Mouse (Mus musculus): ENCODE results near the gene Ephb2.

Gene Ephb2

DNA sequence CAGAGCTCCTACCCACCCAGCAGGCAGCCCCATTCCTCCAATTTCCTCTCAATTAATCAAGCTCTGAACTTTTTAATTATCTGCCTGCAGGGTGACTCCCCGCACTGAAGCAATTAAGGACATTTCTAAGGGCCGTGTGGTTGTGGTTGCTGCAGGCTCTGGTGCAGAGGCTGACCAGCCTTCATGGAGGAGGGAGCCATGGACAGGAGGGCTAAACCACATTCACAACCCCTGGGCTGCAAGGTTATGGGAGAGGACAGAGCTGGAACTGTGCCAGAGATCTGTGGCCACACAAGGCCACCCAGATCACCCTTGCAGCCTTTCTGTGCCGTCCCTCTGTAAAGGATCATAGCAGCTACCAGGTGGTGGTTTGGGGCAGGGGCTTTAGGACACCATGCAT, 131.2 kb downstream of the Ephb2 start:
- no peak for DNase-seq (ENCODE audit: low read depth, low spot score)

DNA sequence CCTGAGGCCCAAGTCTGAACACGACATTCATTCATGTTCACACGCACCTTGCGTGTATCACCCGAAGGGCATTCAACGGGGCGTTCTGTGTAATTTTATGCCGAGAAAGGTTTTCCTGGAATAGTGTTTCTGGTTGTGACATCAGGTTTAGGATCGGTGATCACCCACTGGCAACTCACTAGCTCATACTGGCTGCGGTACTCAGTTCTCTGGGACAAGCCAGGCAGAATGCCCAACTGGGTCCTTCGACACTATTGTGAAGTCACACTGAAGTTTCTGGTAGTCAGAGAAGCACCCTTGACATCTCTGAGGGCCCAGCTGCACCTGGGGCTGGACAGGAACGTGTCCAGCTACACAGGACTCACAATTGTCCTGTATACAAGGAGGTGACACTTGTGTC, 132.4 kb downstream of the Ephb2 start:
- no peak for DNase-seq (ENCODE audit: low read depth, low spot score)

DNA sequence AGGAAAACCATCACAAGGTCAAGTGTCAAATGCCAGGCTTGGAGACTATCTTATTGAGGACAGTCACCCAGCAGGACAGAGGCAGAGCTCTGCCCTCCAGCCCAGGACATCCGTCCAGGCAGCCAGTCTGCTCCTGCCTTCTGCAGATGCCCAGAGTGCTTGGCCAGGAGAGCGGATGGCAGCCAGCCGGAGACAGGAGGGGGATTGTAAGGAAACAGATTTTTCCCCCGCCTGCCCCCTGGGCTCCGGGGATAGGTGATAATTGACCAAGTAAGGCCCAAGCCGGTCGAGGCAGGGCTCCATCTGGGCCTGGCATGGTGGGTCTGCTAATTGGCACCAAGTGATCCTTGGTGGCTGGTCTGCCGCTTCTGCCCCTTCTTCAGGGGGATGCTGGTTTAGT, 133.3 kb downstream of the Ephb2 start:
- DNase-seq (ENCODE audit: low read depth, low spot score): peak; percentile 84

DNA sequence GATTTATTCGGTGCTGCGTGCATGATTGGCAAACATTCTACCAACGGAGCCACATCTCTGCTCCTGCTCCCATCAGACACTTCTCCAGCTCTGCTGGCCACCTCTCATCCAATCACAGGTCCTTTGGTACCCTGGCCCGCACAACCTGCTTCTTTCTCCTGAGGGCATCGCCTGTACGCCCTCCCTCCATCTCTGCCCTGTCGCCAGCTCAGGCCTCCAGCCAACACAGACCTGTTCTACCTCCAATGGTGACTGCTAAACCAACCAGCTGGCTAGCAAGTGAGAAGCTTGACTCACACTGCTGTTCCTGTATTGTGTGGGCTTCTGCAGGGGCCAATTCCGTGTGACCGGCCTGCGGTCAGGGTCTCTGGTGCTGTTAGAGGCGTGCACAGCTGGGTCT, 134.6 kb downstream of the Ephb2 start:
- peak; percentile 79 for DNase-seq (ENCODE audit: low read depth, low spot score)

DNA sequence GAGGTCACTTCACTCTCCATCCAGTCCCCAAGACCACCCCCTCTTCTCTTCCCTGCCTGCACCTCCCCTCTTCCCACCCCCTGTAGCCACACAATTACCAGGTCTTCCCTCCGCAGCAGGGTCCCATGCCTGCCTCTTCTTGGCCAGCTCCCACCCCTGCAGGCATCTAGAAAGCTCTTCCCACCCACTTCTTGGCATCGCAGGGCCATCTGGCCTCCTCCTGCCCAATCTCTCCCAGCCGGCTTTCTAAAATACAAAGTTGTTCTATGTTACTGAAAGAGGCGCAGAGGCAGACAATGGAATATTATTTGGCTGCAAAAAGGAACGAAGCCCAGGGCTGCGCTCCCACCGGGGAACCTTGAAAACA, 136.7 kb downstream of the Ephb2 start:
- peak; percentile 80 for DNase-seq (ENCODE audit: low read depth, low spot score)

DNA sequence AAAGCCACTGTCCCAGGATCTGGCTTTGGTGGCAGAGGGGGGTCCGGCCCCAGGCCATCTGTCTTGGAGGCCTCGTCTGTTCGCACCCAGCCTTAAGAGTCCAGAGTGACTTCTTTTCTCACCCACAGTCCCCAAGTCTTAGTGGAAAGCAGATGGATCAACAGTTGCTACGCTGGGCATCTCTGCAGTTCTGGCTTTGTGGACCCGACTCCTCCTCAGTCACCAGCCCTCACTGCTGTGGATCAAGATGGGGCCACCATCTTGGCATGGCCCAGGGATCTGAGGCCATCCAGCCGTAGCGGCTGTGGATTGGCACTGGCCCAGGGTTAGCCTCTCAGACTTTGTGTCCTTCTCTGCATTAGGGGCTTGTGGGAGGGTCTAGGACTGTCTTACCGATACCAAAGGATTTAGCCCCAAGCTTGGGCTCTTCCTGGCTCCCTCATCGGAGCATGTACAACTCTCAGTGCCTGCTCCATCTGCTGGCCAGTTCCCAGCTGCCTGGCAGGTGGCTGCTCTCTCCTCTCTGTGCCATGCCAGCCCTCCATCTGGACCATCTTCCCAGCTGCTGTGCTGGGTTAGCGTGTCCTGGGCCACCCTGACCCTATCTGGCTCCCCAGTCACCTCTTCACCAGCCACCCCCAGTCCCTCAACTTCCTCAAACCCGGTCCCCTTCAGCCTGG, 137.2 kb downstream of the Ephb2 start:
- peak; percentile 89 for DNase-seq (ENCODE audit: low read depth, low spot score)

DNA sequence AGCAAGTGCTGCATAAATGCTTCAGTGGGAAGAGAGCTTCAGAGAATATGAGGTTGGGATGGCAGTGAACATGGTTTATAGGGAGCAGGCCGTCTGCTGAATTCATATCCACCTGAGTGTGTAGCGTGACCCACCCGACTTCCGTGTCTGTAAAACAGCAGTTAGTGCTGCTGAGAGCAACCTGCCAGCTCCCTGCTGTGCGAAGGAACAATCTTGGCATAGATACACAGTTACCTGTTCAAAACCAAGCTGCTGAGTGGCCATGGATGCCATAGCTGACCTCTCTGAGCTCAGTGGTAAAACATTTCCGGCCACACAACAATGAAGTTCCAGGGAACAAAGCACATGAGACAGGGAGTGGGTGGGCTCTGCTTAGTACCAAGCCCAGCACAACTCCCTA, 138.5 kb downstream of the Ephb2 start:
- no peak for DNase-seq (ENCODE audit: low read depth, low spot score)

DNA sequence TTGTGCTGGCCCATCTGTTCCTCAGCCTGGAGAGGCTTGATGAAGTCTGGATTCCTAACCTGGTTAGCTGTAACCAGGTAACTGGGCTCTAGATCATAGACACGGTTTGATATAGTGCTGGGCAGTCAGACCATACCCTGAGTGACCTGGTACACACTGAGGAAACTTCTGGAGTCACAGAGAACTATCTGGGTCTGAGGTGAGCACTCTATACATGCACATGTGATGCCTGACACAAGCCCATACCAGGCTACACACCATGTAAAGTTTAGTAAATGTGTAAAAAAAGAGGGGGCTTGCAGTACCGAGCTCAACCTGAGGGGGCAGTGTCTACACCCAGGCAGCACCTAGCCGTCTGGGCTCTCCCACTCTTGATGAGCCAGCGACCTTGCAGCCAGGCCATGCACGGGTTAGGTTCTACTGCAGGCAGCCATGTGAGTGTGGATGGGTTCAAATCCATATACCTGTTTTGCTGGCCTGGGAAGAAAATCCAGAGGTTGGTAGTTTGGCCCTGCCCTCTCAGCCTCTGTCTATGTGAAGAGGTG, 139.3 kb downstream of the Ephb2 start:
- DNase-seq (ENCODE audit: low read depth, low spot score): peak; percentile 79

DNA sequence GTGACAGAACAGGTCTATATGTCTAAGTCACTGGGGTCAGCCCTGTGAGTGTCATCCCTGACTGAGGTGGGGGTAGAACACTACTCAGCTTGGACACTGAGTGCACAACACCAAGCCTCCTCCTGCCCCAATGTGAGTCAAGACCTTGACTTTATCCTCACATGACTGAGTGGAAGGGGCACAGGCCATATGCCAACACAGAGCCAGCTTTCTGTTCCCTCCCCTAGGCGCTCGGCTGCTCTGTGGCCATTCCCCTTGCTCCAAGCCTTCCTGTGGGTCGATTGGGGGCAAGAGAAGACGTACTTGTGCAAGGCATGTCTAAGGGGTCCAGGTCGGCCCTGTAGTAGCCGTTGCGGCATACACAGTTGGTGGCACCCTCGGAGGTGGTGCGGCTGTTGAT, 140.1 kb downstream of the Ephb2 start:
- no peak for DNase-seq (ENCODE audit: low read depth, low spot score)

DNA sequence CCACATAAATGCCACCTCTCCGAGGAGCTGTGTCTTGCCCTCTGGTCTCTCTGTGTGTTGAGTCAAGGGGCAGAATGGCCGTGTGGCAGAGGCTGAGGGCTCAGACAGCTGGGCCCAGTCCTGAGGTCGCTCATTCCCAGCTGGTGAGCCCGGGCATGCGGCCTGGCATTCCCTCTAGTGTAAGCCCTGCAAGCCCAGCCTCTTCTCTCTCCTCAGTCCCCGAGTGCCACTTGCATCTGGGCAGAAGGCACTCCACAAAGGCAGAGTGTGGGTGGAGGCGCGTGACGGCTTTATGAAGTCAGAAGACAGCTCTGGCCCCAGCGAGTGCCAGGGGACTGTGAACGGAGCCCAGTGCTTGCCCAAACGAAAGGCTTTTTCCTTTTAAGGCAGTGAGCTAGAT, 145.8 kb downstream of the Ephb2 start:
- DNase-seq (ENCODE audit: low read depth, low spot score): peak; percentile 90

DNA sequence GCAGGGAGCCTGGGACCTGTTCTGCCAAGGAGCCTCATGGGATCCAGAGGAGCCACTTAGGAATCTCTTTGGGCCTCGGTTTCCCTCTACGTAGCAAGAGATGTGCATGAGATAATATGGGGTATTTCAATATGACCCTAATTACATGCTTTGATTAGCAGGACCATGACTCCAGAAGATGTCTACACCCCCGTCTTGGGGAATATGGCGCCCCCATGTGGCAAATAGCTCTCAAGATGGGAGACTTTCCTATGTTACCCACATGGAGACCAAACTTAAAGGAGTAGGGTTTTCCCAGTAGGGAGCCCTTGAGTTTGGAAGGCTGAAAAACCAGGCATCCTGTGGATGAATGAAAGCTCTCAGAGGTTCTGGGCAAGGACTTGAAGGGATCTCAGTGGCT, 147.7 kb downstream of the Ephb2 start:
- no peak for DNase-seq (ENCODE audit: low read depth, low spot score)

DNA sequence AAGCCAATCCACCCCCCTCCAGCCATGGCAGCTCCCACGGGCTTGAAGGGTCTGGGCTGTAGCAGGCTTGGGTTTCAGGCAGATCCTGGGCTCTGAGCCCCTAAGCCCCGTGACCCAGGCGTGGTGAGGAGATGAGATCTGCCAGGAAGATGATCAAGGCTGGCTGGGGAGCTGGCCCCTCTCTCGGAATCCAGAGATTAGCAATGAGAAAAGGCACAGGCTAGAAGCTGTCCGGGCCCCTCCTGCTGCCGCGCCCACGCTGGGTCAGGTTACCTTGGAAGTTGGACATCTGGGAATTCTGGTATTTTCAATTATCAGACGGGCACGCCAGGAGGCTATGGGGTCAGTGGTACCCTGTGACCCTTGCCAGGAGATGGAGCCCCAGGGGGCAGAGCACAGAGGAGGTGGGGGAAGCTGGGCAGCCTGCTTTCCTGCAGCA, 150.3 kb downstream of the Ephb2 start:
- no peak for DNase-seq (ENCODE audit: low read depth, low spot score)

DNA sequence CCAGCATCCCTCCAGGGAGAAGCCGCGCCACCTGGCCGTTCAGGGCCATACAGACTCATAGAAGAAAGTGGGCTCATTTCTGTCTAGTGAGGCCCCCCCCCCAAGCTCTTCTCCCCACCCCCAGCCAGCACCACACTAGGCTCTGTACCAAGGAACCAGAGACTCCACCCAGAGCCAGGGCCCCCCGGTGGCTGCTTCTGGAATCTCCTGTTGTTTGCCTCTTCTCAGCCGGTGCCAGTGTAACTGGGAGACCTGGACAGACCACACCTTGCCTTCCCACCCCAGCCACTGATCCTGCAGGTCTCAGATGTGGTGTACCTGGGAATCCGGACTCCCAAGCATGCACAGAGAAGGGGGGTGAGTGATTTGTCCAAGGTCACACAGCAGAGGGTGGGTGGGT, 151.3 kb downstream of the Ephb2 start:
- no peak for DNase-seq (ENCODE audit: low read depth, low spot score)

DNA sequence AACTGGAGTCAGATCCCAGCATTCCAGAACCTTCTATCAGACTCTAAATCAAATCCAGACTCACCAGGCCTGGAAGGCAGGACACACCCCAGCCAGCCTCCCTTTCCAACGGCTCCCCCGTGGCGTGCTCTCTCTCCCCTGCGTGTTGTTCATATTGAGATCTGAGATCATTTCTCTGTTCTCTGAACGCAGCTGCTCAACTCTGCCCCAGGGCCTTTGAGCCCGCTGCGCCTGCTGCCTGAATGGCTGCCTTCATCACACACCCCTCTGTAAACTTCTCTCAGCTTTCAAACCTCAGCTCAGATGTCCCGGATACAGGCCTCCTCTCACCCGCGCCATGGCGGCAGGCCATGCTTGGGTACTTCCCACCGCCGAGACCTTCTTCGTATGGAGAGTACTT, 155.1 kb downstream of the Ephb2 start:
- DNase-seq (ENCODE audit: low read depth, low spot score): peak; percentile 31

DNA sequence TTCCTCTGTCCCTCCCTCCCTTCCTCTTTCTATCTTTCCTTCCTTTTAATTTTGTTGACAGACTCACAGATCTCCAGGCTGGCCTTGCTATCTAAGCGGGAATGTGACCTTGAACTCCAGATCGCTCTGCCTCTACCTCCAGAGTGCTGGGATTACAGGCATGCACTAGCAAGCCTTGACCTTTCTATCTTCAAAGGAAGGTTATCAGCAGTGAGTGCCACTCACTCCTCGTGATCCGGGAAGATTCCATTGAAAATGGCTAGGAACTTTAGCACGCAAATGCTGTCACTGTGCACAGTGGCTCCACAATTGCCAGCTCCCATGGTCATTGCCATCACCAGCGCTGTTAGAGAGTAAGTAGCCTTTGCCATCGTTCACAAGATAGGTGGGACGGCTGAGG, 156.6 kb downstream of the Ephb2 start:
- no peak for DNase-seq (ENCODE audit: low read depth, low spot score)

DNA sequence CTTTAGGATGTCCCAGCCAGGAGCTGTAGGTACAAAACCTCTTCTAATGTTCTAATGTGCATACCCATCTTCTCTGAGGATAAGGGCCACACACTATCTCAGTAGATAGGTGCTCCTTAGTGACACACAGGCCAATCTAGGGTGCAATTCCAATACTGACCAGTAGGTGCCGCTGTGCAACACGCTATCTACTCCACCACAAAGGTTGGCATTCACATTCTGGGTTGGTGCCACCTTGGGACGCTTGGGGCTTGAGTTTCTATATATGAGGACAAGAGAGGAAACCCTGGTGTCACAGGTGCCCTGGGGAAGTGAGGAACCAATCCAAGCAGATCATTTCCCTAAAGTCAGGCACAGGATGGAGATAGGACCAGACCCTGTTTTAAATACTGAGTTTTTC, 157.3 kb downstream of the Ephb2 start:
- peak; percentile 96 for DNase-seq (ENCODE audit: low read depth, low spot score)

DNA sequence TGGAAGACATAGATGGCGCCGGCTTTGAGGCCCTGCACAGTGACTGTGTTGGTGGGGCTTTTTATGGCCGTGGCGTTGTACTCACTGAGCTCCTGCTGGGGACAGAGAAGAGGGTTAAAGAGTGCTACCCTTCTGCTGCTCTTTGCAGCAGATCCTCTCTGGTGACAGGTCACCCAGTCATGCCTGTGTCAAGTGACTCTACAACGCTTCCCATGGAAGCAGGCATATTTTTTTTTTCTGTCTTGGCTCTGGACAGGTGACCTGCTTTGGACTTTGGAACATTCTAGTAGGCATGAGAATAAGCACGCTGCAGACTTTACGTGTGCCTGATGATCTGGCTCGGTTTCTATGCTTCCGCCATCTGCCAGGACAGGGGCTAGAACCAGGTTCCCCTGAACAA, 160.3 kb downstream of the Ephb2 start:
- DNase-seq (ENCODE audit: low read depth, low spot score): no peak

DNA sequence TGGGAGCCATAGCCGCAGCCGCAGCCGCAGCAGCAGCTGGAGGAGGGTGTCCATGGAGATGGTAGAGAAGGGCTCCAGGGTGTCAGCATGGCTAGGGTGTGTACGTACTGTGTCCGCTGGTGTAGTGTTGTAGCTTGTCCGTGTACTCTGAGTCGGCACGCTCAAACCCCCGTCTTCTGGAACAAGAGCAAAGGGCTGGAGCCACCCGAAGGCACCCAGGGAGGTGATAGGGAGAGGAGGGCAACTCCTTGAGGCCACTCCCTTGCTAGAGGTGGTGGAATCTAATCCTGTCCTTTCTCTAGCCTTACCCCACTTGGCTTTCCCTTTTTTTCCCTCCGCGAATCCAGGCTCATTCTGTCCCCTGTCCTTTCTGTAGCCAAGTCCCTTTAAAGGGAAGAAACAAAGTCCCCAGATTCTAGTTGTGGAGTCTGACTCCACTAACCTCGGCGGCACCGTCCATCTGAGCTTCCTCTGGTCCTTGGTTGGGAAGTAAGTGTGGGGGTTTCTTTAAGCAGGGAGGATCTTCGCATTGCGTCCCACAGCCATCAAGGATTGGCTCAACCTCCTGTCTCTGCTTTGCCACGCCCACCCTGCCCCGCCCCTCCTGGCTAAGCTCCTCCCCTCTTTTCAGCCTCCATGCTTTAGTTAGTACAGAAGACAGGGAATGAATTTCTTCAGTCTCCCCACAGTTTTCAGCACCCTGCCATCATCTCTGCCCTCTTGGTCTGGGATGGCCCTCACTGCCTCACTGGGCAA, 163.3 kb downstream of the Ephb2 start:
- no peak for DNase-seq (ENCODE audit: low read depth, low spot score)

DNA sequence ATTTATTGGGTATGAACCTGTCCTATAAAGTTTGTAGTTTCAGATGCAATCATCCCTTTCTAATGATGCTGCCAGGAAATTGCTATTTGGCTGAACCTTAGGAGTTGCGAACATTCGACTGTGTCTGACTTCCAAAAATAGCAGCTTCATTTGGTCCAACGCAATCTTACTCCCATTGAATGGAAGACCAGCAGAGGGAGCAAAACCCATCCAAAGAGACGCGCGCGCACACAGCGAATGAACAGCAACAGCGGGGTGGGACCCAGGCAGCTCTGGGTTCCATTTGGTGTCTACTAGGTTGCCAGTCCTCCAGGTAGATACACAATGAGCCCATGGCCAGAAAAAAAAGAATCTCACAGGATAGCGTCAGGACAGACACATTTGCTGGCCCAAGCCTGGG, 168.0 kb downstream of the Ephb2 start:
- peak; percentile 57 for DNase-seq (ENCODE audit: low read depth, low spot score)

DNA sequence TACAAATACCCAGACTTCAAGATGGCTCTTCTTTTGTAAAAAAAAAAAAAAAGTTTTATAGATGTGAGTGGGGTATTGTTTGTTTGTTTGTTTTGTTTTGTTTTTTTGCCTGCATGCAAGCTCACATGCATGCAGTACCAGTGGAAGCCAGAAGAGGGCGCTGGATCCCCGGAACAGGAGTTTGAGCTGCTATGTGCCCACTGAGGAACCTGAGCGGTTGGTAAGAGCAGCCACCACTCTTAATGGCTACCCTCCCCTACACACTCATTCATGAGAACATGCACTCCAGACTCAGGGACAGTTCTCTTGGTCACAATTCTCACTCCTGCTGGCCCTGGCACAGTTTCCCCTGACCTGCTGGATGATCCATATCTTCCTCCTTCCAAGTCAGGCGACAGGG, 169.8 kb downstream of the Ephb2 start:
- no peak for DNase-seq (ENCODE audit: low read depth, low spot score)

DNA sequence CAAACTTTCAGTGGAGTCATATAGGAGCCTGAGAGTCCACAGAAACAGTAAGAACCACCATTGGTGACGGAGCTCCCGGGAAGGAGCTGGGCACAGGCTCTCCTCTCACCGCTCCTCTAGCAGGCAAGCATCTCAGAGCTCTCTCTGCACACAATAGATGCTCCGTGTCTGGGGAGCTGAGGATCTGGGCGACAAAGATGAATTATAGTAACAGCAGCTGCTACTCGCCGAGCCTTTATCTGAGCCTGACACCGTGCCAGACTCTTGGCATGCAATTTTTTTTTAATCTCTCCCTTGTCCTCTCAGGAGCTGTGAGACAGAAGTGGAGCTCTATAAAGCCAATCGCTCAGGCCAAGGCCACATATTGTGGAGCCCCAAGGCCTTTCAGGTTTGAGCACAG, 170.7 kb downstream of the Ephb2 start:
- DNase-seq (ENCODE audit: low read depth, low spot score): peak; percentile 80

DNA sequence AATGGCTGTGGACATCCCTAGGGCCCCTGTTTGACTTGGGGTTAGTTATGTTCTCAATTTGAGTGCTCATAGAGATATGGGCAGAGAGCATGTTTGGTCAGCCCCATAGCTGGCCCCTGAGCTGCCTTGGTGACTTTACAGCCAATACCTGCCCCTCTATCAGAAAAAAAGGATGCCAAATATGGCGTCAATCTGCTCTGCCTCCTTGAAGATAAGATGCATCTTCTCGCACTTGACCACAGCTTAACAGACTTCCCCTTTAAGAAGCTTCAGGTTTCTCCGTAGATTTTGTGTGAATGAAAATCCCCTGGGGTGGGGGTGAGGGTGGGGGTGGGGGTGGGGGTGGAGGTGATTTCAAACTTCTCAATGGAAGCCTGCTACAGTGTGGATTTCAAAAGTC, 177.9 kb downstream of the Ephb2 start:
- no peak for DNase-seq (ENCODE audit: low read depth, low spot score)

DNA sequence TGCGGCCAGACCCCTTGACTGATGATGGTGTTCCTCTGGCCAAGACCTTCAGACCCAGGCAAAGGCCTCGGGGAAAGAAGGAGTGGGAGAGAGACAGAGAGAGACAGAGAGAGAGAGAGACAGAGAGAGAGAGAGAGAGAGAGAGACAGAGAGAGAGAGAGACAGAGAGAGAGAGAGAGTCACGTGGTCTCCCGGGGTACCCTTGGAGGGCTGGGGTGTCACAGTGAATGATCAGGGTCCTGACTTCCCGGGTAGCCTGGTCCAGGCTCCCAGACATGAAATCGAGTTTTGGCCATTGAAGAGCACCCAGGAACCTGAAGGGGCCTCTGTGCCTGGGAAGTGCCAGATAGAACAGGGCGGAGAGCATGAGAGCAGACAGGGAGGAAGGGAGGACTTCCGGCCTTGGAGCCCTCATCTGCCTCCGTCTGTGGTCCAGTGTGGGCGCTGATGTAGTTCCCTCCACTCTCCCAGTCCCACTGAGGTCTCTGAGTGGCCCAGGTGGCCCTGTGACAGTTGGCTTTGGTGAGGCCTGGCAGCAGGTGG, 182.0 kb downstream of the Ephb2 start:
- DNase-seq (ENCODE audit: low read depth, low spot score): no peak
